Mouse (Mus musculus): ENCODE measurements around the gene Grn. TPM values are rescaled to one million over a fixed set of nuclear protein-coding genes. Genes with fewer than 3 reads are reported as not detected.
"Not testable (repeated sequence)": the region's sequence is repeated elsewhere in the genome, so short reads cannot be mapped to it uniquely, and the experiment has no call there.

The Grn gene
- polyA plus RNA-seq, 1 experiment from 2014 or later, result 66.2 TPM

DNA sequence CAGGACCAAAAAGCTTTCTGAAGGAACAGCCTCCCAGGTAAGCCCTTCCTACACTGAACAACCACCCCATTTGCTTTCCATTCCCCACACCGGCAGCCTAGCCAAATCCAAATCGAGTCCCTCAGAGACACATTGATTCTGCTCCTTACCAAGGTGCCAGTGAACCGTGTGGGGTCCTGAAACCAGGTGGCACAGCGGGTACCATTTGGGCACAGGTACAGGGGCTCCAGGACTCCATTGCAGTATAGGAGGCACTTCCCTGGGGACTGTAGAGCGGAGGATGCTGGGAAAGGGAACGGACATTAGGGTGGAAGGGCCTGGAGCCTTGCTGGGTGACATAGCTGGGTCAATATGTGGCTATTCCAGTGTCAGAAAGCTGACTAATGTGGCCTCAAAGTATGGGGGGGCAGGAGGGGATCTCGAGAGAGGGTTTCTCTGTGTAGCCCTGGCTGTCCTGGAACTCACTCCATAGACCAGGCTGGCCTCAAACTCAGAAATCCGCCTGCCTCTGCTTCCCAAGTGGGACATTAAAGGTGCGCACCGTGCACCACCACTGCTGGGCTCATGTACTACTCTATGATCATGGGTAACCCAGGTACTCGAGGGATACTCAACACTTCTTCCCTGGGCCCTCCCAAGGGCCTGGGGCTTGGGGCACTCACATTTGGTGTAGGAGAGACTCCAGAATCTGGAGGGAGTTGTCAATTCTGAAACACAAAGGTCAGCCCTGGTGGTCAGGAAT lies 24.4 kb upstream of the Grn start:
- H3K4me3 ChIP-seq, result peak overlapping the region; percentile 88
- DNase-seq (ENCODE audit: extremely low spot score, low spot score), result no peak
- H3K27me3 ChIP-seq (ENCODE audit: poor library complexity, severe bottlenecking), result peaks cover 19% of the 10 kb centered on the region
- no peaks in the 10 kb centered on the region for H3K9me3 ChIP-seq
- peaks cover 46% of the 10 kb centered on the region for H3K36me3 ChIP-seq (replicated peaks)
- 0 out of 2 replicates have a peak overlapping the region, but pooled peaks have one; percentile 94 for H3K27ac ChIP-seq
- peaks cover 61% of the 10 kb centered on the region for H3K4me1 ChIP-seq
- 88% methylated on average over 11 of the region's 11 CpGs for WGBS

DNA sequence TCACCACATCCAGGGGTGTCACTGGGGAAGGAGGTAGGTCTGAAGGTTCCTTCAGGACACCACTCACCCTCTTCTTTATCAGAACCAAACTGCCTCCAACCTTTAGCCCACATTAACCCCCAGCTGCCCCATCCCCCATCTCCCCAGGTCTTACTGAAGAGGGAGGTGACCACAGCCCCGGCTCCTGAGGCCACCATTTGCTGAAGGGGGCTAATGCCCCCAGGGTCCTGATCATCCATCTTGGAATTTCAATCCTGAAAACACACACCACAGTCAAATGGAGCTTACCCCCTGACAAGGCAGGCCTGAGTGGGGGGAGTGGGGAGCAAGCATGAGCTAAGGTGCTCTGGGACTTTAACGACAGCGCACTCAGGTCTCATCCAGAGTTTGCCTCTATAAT lies 23.7 kb upstream of the Grn start:
- no peak for DNase-seq (ENCODE audit: extremely low spot score, low spot score)
- no peaks in the 10 kb centered on the region for H3K9me3 ChIP-seq
- peaks cover 12% of the 10 kb centered on the region for H3K27me3 ChIP-seq (ENCODE audit: poor library complexity, severe bottlenecking)
- peaks cover 65% of the 10 kb centered on the region for H3K4me1 ChIP-seq
- H3K27ac ChIP-seq, result peak overlapping the region; percentile 94
- WGBS, result 13% methylated on average over 3 of the region's 3 CpGs
- peak overlapping the region; percentile 88 for H3K4me3 ChIP-seq
- peaks cover 42% of the 10 kb centered on the region for H3K36me3 ChIP-seq (replicated peaks)

DNA sequence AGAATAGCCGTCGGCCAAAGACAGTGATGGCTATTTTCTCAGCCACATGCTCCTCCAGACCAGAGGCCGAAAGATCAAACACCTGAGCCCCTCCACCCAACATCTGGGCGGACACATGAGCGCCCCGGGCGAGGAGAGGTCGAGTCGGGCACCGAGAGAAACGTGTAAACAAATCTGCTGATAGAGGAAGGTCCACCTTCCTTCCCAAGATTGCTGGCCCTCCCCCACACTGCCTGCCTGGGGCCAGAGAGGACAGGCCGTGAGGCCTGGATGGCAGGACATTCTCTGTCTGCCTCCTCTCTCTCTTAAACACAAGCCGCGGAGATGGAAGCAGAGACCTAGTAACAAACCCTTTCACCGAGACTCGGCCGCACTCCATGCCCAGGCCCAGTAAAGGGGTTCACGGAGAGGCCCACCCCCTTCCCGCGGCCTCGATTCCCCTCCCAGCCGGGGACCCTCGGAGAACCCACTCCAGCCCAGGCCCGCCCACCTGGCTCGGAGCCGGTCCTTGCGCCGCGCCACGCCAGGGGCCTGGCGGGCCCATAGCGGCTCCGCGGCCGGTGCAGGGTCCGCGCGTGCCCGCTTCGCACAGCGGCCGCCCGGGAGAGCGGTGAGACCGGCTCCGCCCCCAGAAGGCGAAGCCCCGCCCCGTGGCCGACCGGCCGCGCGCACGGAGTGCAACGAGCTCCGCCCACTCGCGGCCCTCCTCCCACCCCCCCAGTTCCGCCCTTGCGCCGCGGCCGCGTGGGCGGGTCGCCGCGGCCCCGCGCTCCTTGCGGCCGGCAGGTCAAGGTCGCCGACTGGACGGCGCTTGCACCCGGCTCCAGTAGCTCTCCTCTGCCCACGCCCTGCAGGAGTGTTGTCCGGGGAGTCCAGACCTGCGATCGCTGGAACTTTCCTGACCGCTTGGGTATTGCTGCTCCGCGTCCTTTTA lies 22.9 kb upstream of the Grn start:
- no peaks in the 10 kb centered on the region for H3K9me3 ChIP-seq
- DNase-seq (ENCODE audit: extremely low spot score, low spot score), result peak; percentile 88
- H3K36me3 ChIP-seq (replicated peaks), result peaks cover 35% of the 10 kb centered on the region
- peak overlapping the region; percentile 94 for H3K27ac ChIP-seq
- H3K27me3 ChIP-seq (ENCODE audit: poor library complexity, severe bottlenecking), result peaks cover 5% of the 10 kb centered on the region
- WGBS, result under 1% methylated on average over 84 of the region's 85 CpGs
- H3K4me1 ChIP-seq, result peaks cover 62% of the 10 kb centered on the region
- H3K4me3 ChIP-seq, result peak overlapping the region; percentile 88

DNA sequence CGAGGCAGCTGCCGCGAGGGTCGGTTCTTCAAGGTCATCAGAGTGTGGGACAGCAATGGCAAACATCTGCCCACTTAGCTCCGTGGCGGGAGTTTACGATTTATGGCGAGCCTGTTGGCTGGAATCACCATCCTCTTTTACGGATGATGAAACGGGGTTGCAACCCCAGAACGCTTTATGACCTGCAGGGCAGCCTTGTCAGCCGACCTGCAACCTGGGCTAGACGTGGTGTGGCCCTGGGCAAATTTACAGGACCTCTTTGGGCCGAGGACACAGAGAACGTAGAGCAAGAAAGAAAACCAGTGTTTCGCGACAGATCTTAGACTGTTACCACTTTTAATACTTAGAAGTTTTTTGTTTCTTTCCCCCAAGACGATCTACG lies 22.3 kb upstream of the Grn start, which contains the start of gene Slc25a39:
TSS of gene Slc25a39 (minus strand) at position 113 of the 382 bp plus-strand sequence.
- H3K9me3 ChIP-seq, result no peaks in the 10 kb centered on the region
- peaks cover 61% of the 10 kb centered on the region for H3K4me1 ChIP-seq
- WGBS, result 1% methylated on average over 19 of the region's 19 CpGs

DNA sequence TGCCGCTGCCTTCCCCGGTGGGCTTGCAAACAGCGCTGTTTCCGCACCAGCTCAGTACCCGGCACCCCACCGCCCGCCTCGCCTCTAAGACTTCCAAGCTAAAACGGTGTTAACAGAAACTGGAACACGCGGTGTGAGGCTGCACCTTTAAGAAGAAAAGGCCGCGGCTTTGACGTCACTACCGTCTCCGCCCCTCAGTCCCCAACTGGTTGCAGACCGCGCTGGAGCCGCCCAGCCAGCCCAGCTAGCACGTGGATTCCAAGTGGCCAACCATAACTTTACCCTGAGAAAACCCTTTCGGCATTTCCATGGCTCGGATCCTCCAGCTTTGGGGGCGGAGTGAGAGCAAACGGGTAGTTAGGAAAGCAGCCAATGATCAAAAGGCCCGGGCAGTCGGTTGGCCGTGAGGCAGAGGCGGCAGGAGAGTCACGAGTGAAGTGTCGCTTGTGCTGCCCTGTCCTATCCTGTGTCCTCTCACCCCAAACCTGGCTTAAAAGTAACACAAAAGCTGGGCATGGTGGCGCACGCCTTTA lies 21.7 kb upstream of the Grn start:
- Histone ChIP-seq H3K9me3 (no peaks in the 10 kb centered on the region), H3K27ac (peak overlapping the region; percentile 94), H3K4me3 (peak overlapping the region; percentile 88), H3K36me3 (replicated peaks) (peaks cover 22% of the 10 kb centered on the region), H3K4me1 (peaks cover 61% of the 10 kb centered on the region), H3K27me3 (ENCODE audit: poor library complexity, severe bottlenecking) (no peaks in the 10 kb centered on the region)
- DNase-seq (ENCODE audit: extremely low spot score, low spot score), result peak; percentile 99
- WGBS, result under 1% methylated on average over 32 of the region's 32 CpGs

More for the DNA sequence above, 22.3 kb upstream of the Grn start, which contains the start of gene Slc25a39:
- peaks cover 28% of the 10 kb centered on the region for H3K36me3 ChIP-seq (replicated peaks)
- H3K27me3 ChIP-seq (ENCODE audit: poor library complexity, severe bottlenecking), result no peaks in the 10 kb centered on the region
- peak within 1 kb of the TSS; percentile 88 for H3K4me3 ChIP-seq
- H3K27ac ChIP-seq, result peak within 1 kb of the TSS; percentile 94
- DNase-seq (ENCODE audit: extremely low spot score, low spot score), result no peak

DNA sequence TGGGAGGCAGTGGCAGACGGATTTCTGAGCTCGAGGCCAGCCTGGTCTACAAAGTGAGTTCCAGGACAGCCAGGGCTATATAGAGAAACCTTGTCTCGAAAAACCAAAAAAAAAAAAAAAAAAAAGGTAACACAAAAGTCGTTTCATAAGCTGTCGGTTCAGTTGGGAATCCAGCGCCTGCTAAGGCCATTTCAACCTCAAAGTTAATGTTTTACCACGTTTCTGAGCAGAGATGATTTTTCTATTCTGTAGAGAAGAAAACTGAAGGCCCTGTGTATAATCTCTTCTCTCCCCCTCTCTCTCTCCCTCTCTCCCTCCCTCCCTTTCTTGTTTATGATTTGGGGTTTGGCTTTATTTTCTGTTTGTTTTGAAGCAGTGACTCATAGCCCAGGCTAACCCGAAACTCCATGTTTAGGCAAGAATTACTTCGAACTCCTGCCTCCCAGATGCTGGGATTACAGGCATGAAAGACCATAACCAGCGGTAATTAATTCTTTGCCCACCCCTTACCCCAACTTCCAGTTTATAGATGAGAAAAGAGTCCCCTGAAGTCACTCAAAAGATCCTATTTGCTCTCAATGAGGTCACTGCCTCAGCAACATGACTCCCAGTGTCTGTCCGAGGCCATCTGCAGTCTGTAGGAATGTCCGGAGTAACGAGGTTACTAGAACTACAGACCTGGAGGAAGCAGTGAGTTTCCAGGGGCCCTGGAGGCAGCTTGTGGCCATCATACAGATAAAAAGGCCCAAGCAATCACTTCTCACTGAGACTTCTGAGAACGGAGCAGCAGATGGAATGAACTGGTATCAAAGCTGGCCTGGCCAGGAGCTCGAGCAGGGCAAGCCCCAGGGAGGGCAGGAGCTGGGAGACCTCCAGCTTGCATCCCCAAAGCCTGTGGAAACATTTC lies 21.0 kb upstream of the Grn start:
- H3K4me3 ChIP-seq, result peak overlapping the region; percentile 88
- DNase-seq (ENCODE audit: extremely low spot score, low spot score), result no peak
- H3K27ac ChIP-seq, result peak overlapping the region; percentile 94
- no peaks in the 10 kb centered on the region for H3K9me3 ChIP-seq
- H3K27me3 ChIP-seq (ENCODE audit: poor library complexity, severe bottlenecking), result no peaks in the 10 kb centered on the region
- 42% methylated on average over 15 of the region's 15 CpGs for WGBS
- H3K36me3 ChIP-seq (replicated peaks), result peaks cover 15% of the 10 kb centered on the region
- H3K4me1 ChIP-seq, result peaks cover 61% of the 10 kb centered on the region

DNA sequence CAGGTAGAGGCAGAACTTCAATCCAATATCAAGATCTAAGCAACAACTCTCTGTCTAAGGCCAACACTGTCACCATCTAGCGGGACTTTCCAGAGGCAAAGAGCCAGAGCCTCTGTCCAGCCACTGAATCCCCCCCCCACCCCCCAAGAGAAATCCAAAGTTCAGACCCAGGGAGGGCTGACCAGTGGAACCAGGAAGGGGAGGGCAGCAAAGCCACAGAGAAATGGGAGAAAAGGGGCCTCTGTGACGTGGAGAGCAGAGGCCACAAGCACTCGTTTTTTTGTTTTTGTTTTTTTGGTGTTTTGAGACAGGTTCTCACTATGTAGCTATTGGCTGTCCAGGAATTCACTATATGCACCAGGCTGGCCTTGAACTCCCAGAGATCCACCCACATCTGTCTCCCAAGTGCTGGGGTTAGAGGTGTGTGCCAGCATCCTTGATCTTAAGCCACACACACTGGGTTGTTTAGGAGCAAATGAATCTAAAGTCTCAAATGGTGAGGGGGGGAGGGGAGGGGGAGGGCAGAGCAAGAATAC lies 20.3 kb upstream of the Grn start:
- H3K27ac ChIP-seq, result peak overlapping the region; percentile 94; the same call in 1 of the 2 replicates
- H3K4me1 ChIP-seq, result peaks cover 56% of the 10 kb centered on the region
- H3K4me3 ChIP-seq, result 0 out of 2 replicates have a peak overlapping the region, but pooled peaks have one; percentile 88
- peaks cover 8% of the 10 kb centered on the region for H3K36me3 ChIP-seq (replicated peaks)
- no peaks in the 10 kb centered on the region for H3K9me3 ChIP-seq
- no peak for DNase-seq (ENCODE audit: extremely low spot score, low spot score)
- WGBS, result 85% methylated on average over 3 of the region's 3 CpGs
- H3K27me3 ChIP-seq (ENCODE audit: poor library complexity, severe bottlenecking), result no peaks in the 10 kb centered on the region

DNA sequence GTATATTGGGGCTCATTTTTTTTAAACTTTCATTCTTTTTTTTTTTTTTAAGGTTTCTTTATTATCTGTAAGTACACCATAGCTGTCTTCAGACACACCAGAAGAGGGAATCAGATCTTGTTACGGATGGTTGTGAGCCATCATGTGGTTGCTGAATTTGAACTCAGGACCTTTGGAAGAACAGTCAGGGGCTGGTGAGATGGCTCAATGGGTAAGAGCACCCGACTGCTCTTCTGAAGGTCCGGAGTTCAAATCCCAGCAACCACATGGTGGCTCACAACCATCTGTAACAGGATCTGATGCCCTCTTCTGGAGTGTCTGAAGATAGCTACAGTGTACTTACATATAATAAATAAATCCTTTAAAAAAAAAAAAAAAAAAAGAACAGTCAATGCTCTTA lies 19.8 kb upstream of the Grn start:
- not testable (repeated sequence) for H3K27me3 ChIP-seq (ENCODE audit: poor library complexity, severe bottlenecking); DNase-seq (ENCODE audit: extremely low spot score, low spot score); H3K36me3 ChIP-seq (replicated peaks); H3K9me3 ChIP-seq; H3K27ac ChIP-seq; H3K4me3 ChIP-seq
- WGBS, result 94% methylated on average over 3 of the region's 3 CpGs
- peaks cover 53% of the 10 kb centered on the region for H3K4me1 ChIP-seq

DNA sequence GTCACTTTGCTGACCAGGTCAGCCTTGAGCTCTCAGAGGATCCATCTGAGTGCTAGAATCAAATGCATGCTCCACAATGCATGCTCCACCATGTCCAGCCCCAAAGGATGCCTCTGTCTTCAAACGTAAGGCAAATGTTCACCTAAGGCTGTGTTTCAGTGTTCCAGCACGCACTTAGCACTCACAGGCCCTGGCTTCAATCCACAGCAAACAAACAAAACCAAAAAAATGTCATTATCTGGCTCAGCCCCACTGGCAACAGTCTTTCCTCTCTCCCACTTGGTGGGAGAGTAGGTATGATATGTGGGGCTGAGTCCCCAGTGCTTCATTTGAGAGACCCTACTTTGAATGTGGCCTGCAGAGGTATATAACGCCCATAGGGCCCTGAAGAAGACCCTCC lies 19.1 kb upstream of the Grn start:
- no peak for DNase-seq (ENCODE audit: extremely low spot score, low spot score)
- Histone ChIP-seq H3K9me3 (no peaks in the 10 kb centered on the region), H3K4me1 (peaks cover 46% of the 10 kb centered on the region), H3K27me3 (ENCODE audit: poor library complexity, severe bottlenecking) (no peaks in the 10 kb centered on the region), H3K27ac (no peak overlapping the region), H3K36me3 (replicated peaks) (no peaks in the 10 kb centered on the region), H3K4me3 (no peak overlapping the region)
- 85% methylated on average over 3 of the region's 3 CpGs for WGBS

DNA sequence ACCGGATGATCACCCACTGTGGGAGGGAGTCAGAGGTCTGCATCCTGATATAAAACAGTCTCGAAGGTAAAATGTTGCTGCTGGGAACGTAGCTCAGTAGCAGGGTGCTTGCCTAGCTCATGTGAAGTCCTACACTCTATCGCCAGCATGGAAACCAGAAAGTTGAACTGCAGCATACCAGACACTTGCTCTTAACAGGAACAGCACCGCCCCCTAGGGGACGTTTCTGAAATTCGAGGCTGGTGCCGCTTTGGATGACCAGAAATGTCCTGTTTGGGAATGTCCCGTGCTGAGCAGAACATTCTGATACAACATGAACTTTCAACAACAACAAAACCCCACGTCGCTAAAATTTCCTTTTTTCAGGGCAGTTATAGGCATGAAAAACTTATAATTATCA lies 18.4 kb upstream of the Grn start:
- H3K4me1 ChIP-seq, result peaks cover 39% of the 10 kb centered on the region
- H3K36me3 ChIP-seq (replicated peaks), result no peaks in the 10 kb centered on the region
- 10% methylated on average over 11 of the region's 11 CpGs for WGBS
- H3K27ac ChIP-seq, result no peak overlapping the region
- H3K4me3 ChIP-seq, result no peak overlapping the region
- no peaks in the 10 kb centered on the region for H3K27me3 ChIP-seq (ENCODE audit: poor library complexity, severe bottlenecking)
- H3K9me3 ChIP-seq, result no peaks in the 10 kb centered on the region
- peak; percentile 86 for DNase-seq (ENCODE audit: extremely low spot score, low spot score)

DNA sequence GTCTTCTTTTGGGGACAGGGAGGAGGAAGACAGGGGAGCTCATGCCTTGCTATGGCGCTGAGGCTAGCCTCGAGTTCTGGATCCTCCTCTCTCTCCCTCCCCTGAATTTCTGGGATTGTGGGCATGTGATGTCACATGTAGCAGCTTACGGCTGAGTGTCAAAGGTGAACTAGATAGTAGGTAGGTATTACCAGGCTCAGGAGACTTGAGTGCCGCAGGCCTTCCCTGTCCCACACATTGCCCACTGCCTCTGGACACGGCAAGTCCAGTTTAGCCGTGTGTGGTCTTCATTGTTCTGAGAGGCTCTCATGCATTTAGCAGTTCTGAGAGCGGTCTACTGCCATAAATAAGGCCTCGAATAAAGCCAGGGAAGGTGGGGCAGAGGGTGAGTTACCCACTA lies 17.1 kb upstream of the Grn start:
- no peak overlapping the region for H3K27ac ChIP-seq
- H3K9me3 ChIP-seq, result no peaks in the 10 kb centered on the region
- no peaks in the 10 kb centered on the region for H3K27me3 ChIP-seq (ENCODE audit: poor library complexity, severe bottlenecking)
- 86% methylated on average over 8 of the region's 8 CpGs for WGBS
- no peak overlapping the region for H3K4me3 ChIP-seq
- no peak for DNase-seq (ENCODE audit: extremely low spot score, low spot score)
- no peaks in the 10 kb centered on the region for H3K36me3 ChIP-seq (replicated peaks)
- H3K4me1 ChIP-seq, result peaks cover 26% of the 10 kb centered on the region
